Mouse (Mus musculus) liver, embryonic 12.5 days (tissue): ENCODE measurements around the gene Socs3. TPM values are rescaled to one million over a fixed set of nuclear protein-coding genes. Genes with fewer than 3 reads are reported as not detected.

ENCODE experiments used
- ATAC-seq: fragments of 200-750 bp; cut with Nextera tagmentation; 2 replicates; pipeline ENCODE4 v1.8.0; 2017; ENCODE audit warnings: moderate number of reproducible peaks, mild to moderate bottlenecking, moderate library complexity
- H3K27ac ChIP-seq: fragments of 300-500 bp; sonication (generic); 2 replicates; pipeline ENCODE4 v1.5.1; 2016; ENCODE audit warnings: mild to moderate bottlenecking
- H3K27me3 ChIP-seq: fragments of 300-500 bp; sonication (generic); replicated peaks from 2 replicates; pipeline ENCODE4 v1.6.1; 2016; ENCODE audit warnings: mild to moderate bottlenecking, moderate library complexity
- H3K36me3 ChIP-seq: fragments of 300-500 bp; sonication (generic); 2 replicates; pipeline ENCODE4 v1.6.1; 2016; ENCODE audit warnings: mild to moderate bottlenecking, moderate library complexity
- H3K4me1 ChIP-seq: fragments of 300-500 bp; sonication (generic); 2 replicates; pipeline ENCODE4 v1.6.1; 2016
- H3K4me2 ChIP-seq: fragments of 300-500 bp; sonication (generic); 2 replicates; pipeline ENCODE4 v1.6.1; 2016; ENCODE audit warnings: mild to moderate bottlenecking, moderate library complexity
- H3K4me3 ChIP-seq: fragments of 300-500 bp; sonication (generic); 2 replicates; pipeline ENCODE4 v1.5.1; 2016; ENCODE audit warnings: mild to moderate bottlenecking, moderate library complexity
- H3K9ac ChIP-seq: fragments of 300-500 bp; sonication (generic); 2 replicates; pipeline ENCODE4 v1.6.1; 2016; ENCODE audit warnings: mild to moderate bottlenecking, moderate library complexity
- H3K9me3 ChIP-seq: fragments of 300-500 bp; sonication (generic); replicated peaks from 2 replicates; pipeline ENCODE4 v1.6.1; 2016; ENCODE audit warnings: mild to moderate bottlenecking, moderate library complexity
- WGBS: fragments of 180-500 bp; shearing (Covaris S2); methylation state at CpG from one replicate; pipeline ENCODE4 v1.1.7; 2016; ENCODE audit not compliant: insufficient replicate concordance; 5-methylcytosine and 5-hydroxymethylcytosine counted together
- microRNA-seq: library from miRNA; unstranded; fragments of <30 nt; microRNA quantifications from one replicate; pipeline ENCODE4, GENCODE M21; 2017
- polyA plus RNA-seq: library from polyadenylated mRNA; unstranded; fragments of >200 nt; fragmentation: Nextera tagmentation; extraction: Ambion mirVana; gene quantifications from 2 replicates; pipeline ENCODE4 v1.2.1, GENCODE M21; 2016

Gene Socs3
- polyA plus RNA-seq, 1 experiment from 2014 or later = 9.8 TPM

GRCm38 (mm10) chr11:117925541-117925940, 44.3 kb downstream of the Socs3 start:
- 54% methylated on average over 1 of the region's 1 CpGs for WGBS
- Histone ChIP-seq H3K4me3 (no peak overlapping the region), H3K27ac (no peak overlapping the region), H3K9ac (no peak overlapping the region), H3K27me3 (peaks cover 44% of the 10 kb centered on the region), H3K36me3 (no peaks in the 10 kb centered on the region), H3K9me3 (no peaks in the 10 kb centered on the region), H3K4me2 (no peak overlapping the region), H3K4me1 (no peaks in the 10 kb centered on the region)
- no peak for ATAC-seq

DNA sequence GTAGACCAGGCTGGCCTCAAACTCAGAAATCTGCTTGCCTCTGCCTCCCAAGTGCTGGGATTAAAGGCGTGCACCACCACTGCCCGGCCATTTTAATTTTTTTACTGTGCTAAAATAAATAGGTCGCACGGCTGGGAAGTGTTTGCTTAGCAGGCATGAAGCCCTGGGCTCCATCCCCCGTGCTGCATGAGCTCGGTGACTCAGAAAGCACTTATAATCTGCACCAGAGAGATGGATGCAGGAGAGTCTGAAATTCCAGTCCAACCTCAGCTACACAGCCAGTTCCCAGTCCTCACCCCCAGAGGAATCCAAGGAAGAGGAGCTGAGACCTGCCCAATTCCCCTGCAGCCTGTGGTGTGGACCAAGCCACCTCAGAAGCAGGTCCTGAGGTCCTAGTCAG, 45.4 kb downstream of the Socs3 start:
- 0 out of 2 replicates have a peak, but pooled peaks cover 2% of the 10 kb centered on the region for H3K4me1 ChIP-seq
- no peaks in the 10 kb centered on the region for H3K36me3 ChIP-seq
- no peak overlapping the region for H3K27ac ChIP-seq
- H3K9ac ChIP-seq = no peak overlapping the region
- no peaks in the 10 kb centered on the region for H3K9me3 ChIP-seq
- H3K27me3 ChIP-seq = peaks cover 37% of the 10 kb centered on the region
- no peak overlapping the region for H3K4me3 ChIP-seq
- 70% methylated on average over 6 of the region's 6 CpGs for WGBS
- H3K4me2 ChIP-seq = no peak overlapping the region
- ATAC-seq = no peak

- peaks cover 39% of the 10 kb centered on the region for H3K27me3 ChIP-seq
- no peak overlapping the region for H3K27ac ChIP-seq
- no peak overlapping the region for H3K4me3 ChIP-seq
- H3K9ac ChIP-seq = no peak overlapping the region
- H3K4me1 ChIP-seq = 0 out of 2 replicates have a peak, but pooled peaks cover 5% of the 10 kb centered on the region
- H3K9me3 ChIP-seq = no peaks in the 10 kb centered on the region
- no peak overlapping the region for H3K4me2 ChIP-seq
- no peak for ATAC-seq
- no peaks in the 10 kb centered on the region for H3K36me3 ChIP-seq
- 76% methylated on average over 11 of the region's 11 CpGs for WGBS
Measured at GRCm38 (mm10) chr11:117923279-117923678, 46.6 kb downstream of the Socs3 start.

GRCm38 (mm10) chr11:117919211-117919610, 50.6 kb downstream of the Socs3 start:
- Histone ChIP-seq H3K27ac (no peak overlapping the region), H3K9ac (no peak overlapping the region), H3K4me2 (no peak overlapping the region), H3K4me3 (no peak overlapping the region), H3K27me3 (peaks cover 35% of the 10 kb centered on the region), H3K36me3 (no peaks in the 10 kb centered on the region), H3K9me3 (peaks cover 10% of the 10 kb centered on the region), H3K4me1 (peaks cover 18% of the 10 kb centered on the region)
- WGBS = 24% methylated on average over 5 of the region's 5 CpGs
- no peak for ATAC-seq

DNA sequence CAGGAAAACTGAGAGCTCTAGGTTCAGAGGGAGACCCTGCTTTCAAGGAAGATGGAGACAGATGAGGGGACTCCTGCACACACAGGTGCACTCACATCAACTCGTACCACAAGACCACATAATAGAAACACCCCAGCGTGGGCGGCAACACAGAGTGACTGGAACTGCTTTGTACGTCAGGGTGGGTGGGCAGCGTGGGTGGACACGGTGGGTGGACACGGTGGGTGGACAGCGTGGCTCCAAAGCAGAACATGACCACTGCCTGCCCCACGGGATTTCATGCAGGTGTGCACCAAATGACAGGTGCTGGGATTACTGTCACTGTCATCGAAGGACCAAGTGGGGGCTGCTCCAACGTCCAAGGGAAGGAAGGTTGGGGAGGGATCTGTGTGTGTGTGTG, 51.3 kb downstream of the Socs3 start:
- Histone ChIP-seq H3K27ac (no peak overlapping the region), H3K4me3 (no peak overlapping the region), H3K4me1 (peaks cover 24% of the 10 kb centered on the region), H3K9me3 (peaks cover 10% of the 10 kb centered on the region), H3K36me3 (no peaks in the 10 kb centered on the region), H3K9ac (no peak overlapping the region), H3K4me2 (no peak overlapping the region), H3K27me3 (peaks cover 35% of the 10 kb centered on the region)
- WGBS = 64% methylated on average over 11 of the region's 11 CpGs
- ATAC-seq = no peak

Small RNA genes within 50 kb of the gene (microRNA-seq; reads per million reads assigned to microRNA genes)
- gene Mir6933 = not detected

Other genes with a start within 250 kb of the Socs3 start
- 19.8 and 21.6 TPM in 2 replicates for gene Tmc8, start 188.0 kb downstream of the Socs3 start, polyA plus RNA-seq
- gene Tmc6, start 187.8 kb downstream of the Socs3 start, polyA plus RNA-seq = 55.5 and 58.2 TPM in 2 replicates
- 97.6 and 97.7 TPM in 2 replicates for gene 6030468B19Rik, start 172.4 kb downstream of the Socs3 start, polyA plus RNA-seq
- 0.23 and 0.27 TPM in 2 replicates for gene Gm20708, start 160.4 kb downstream of the Socs3 start, polyA plus RNA-seq
- gene Syngr2, start 160.4 kb downstream of the Socs3 start, polyA plus RNA-seq = 61.5 and 66.4 TPM in 2 replicates
- 6.7 TPM in 2 replicates for gene Afmid, start 144.1 kb downstream of the Socs3 start, polyA plus RNA-seq
- gene Tk1, start 144.0 kb downstream of the Socs3 start, polyA plus RNA-seq = 145 and 152 TPM in 2 replicates
- gene Birc5, start 120.8 kb downstream of the Socs3 start, polyA plus RNA-seq = 370 and 373 TPM in 2 replicates
- not detected in 2 replicates for gene Tmem235, start 109.3 kb downstream of the Socs3 start, polyA plus RNA-seq
- 1.7 TPM in 2 replicates for gene Tha1, start 96.6 kb downstream of the Socs3 start, polyA plus RNA-seq
- 26.4 and 29.6 TPM in 2 replicates for gene Pgs1, start 16.2 kb upstream of the Socs3 start, polyA plus RNA-seq
- 0.06 and 0.10 TPM in 2 replicates for gene Dnah17, start 160.6 kb upstream of the Socs3 start, polyA plus RNA-seq